Mouse (Mus musculus): Measurements from ENCODE around the gene Qtrt2. TPM values are rescaled to one million over a fixed set of nuclear protein-coding genes. Genes with fewer than 3 reads are reported as not detected.

Gene Qtrt2
- total RNA-seq (2017) = 46.3 and 90.1 TPM in 2 replicates

DNA sequence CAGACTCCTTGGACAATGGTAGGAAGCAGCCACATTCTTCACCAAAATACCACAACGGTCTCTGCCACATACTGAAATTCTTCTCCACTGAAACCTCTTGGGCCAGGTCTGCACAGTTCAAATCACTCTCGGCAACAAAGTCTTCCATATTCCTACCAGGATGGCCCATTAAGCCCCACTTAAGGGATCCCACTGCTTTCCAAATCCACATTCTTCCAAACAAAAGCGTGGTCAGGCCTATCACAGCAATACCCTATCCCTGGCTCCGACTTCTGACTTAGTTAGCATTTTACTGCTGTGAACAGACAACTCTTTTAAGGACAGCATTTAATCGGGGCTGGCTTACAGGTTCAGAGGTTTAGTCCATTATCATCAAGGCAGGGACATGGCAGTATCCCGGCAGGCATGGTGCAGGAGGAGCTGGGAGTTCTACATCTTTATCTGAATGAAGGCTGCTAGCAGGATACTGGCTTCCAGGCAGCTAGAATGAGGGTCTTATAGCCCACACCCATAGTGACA, at the start of gene Qtrt2:
Gene Qtrt2, minus strand, starts transcription at position 469 of the 519 bp plus-strand sequence.
- no peak for ATAC-seq (replicated peaks in 1 of 2; ENCODE audit: insufficient read depth in 1 of 2, low FRiP score in 2 of 2, low TSS enrichment in 1 of 2, low read depth in 1 of 2, poor library complexity in 2 of 2, severe bottlenecking in 2 of 2)

DNA sequence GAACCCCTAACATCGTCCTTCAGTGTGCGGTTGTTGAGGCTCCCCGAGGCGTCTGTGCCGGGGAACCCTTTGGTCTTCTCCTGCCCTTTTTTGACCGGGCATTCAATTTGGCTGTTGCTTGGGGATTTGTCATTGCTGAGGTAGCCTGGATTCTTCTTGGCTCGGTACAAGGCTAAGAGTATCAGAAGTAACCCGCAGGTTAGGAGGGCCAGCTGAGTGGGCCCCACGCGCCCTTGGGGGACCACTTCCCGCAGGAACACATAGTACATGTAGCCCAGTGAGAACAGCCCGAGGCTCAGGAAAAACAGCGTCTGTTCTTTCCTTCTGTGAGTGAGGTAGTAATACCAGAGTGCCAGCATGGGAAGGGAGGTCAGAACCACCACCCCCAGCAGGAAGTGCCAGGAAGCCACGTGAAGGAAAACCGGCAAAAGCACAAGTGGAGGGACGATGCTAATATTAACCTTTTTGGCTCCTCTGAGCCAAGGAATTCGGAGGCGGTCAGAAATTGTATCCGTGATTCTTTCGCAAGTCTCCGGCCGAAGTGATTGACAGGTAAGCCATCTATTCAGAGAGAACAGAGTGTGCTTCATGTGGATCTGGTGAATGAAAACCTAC, 47.1 kb upstream of the Qtrt2 start:
- ATAC-seq (replicated peaks in 1 of 2; ENCODE audit: insufficient read depth in 1 of 2, low FRiP score in 2 of 2, low TSS enrichment in 1 of 2, low read depth in 1 of 2, poor library complexity in 2 of 2, severe bottlenecking in 2 of 2) = no peak

DNA sequence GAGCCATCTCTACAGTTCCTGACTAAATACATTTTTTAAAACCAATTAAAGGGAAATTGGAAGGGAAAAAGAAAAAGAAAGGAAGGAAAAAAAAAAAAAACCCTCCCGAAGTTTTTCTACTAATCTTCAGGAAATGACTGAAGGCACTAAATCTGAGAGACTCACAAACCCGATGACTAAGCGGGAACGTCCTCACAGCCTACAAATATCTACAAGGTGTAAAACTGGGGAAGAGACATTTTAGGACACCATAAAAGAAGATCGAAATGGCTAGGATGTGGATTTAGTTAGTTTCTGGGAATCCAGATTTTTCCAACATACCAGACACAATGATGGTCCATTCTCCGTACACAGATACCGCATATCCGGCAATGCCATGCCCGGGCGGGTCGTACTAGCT, 46.5 kb upstream of the Qtrt2 start:
- no peak for ATAC-seq (replicated peaks in 1 of 2; ENCODE audit: insufficient read depth in 1 of 2, low FRiP score in 2 of 2, low TSS enrichment in 1 of 2, low read depth in 1 of 2, poor library complexity in 2 of 2, severe bottlenecking in 2 of 2)

DNA sequence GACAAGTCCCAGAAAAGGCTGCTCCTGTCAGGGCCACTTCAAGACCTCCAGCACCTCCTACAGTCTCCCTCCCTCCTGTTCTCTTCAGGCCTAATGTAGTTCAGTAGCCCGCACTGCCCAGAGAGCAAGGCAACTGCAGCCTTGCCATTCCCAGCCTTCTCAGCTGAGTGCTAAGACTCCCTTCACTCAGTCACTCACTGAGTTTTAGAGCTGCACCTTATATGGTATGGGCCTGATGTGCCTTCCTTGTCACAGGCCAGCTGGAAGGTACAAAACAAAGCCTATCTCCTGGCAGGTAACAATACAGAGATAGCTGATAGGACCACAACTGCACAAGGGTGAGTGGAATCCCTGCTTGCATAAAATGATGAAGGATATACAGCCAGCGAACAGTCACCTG, 45.8 kb upstream of the Qtrt2 start:
- ATAC-seq (replicated peaks in 1 of 2; ENCODE audit: insufficient read depth in 1 of 2, low FRiP score in 2 of 2, low TSS enrichment in 1 of 2, low read depth in 1 of 2, poor library complexity in 2 of 2, severe bottlenecking in 2 of 2) = no peak

DNA sequence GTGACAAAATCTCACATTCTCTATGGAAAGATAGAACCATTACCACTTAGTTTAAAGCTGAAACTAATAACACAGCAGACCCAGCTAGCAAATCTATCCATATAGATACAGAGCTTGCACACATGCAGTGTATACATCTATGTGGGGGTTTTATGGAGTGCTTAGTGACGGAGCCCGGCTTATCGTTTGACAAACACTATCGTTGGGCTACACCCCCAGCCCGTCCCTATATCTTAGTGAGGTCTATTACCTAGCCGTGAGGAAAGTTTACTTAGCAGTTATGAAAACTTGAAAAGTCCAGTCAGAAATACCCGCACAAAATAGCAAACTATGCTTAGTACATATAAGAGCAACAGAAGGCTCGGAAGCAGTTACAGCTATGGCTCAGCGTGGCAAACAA, 45.1 kb upstream of the Qtrt2 start:
- no peak for ATAC-seq (replicated peaks in 1 of 2; ENCODE audit: insufficient read depth in 1 of 2, low FRiP score in 2 of 2, low TSS enrichment in 1 of 2, low read depth in 1 of 2, poor library complexity in 2 of 2, severe bottlenecking in 2 of 2)

DNA sequence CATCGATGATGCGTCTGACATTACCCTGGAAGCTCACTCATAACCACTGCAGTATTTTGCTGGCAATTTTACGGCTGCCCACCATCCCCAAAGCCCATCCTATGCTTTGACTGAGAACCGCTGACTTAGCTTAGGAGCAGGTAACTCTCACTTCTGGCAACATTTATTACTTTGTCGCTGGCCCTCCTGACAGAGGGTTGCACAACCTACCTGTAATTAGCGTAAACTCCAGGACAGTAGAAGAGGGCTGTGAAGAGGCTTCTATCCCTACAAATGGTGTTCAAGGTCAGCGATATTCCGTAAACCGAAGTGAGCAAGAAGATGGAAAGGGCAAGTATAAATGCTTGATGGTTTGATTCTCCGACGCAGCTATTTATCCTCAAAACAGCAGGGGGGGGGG, 44.6 kb upstream of the Qtrt2 start:
- ATAC-seq (replicated peaks in 1 of 2; ENCODE audit: insufficient read depth in 1 of 2, low FRiP score in 2 of 2, low TSS enrichment in 1 of 2, low read depth in 1 of 2, poor library complexity in 2 of 2, severe bottlenecking in 2 of 2) = no peak

DNA sequence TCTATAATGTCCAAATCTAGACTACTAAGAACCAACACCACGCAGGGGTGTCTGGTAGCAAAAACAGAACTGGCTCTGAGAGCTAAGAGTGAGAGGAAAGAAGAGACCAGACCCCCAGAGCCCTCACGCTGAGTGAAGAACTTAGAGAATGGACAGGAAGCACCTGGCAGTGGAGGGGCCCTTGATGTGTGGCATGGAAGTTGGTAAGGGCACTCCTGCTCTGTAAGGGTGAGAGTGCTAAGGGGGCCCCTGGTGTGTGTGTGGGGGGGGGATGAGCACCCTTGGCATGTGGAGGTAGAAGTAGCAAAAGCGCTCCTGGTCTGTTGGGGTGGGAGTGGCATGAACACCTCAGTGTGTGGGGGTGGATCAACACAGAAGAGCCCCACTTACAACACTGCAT, 43.8 kb upstream of the Qtrt2 start:
- ATAC-seq (replicated peaks in 1 of 2; ENCODE audit: insufficient read depth in 1 of 2, low FRiP score in 2 of 2, low TSS enrichment in 1 of 2, low read depth in 1 of 2, poor library complexity in 2 of 2, severe bottlenecking in 2 of 2) = peak; percentile 83

DNA sequence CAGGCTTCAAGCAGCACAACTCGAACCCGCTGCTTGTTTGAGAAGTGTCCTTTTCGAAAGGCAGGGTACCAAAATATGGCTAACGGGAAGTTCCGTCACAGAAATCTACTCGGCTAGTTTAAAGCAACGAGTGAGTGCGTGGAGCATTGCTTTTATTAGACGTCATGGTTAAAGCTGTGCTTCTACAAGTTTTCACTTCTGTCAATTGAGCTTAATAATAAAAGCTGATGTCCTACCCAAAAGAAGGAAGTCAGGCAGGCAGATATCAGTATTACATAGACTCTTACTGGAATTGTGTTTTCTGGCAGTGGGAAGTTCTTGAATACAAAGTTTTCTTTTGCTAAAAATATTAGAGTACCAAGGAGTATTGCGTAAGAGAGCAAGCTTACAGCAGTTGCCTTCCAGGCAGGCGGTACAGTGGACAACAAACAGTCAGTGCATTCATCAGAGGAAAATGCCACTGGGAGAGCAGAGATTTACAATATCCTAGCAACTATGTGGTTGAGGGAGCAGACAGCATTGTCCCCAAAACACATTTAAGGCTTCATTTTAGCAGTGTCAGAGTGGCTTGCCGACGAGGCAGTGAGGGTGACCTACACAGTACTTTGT, 39.3 kb upstream of the Qtrt2 start:
- no peak for ATAC-seq (replicated peaks in 1 of 2; ENCODE audit: insufficient read depth in 1 of 2, low FRiP score in 2 of 2, low TSS enrichment in 1 of 2, low read depth in 1 of 2, poor library complexity in 2 of 2, severe bottlenecking in 2 of 2)

DNA sequence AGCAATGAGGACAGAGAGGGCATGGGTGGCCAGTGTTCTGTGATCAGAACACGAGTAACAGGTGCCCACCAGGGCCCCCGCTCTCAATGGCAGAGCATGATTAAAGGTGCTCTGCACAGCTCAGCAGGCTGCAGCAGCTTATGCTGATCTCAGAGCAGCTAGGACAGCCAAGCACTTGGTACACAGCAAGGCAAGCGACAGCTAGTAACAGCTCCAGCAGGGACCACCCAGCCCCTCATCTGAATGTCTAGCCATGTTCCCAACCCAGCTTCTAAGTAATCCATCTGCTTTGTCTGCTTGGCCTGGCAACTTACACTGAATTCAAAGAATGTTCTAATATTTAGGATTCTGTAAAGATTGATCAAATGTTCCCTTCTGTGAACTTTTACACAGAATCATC, 37.2 kb upstream of the Qtrt2 start:
- ATAC-seq (replicated peaks in 1 of 2; ENCODE audit: insufficient read depth in 1 of 2, low FRiP score in 2 of 2, low TSS enrichment in 1 of 2, low read depth in 1 of 2, poor library complexity in 2 of 2, severe bottlenecking in 2 of 2) = no peak

DNA sequence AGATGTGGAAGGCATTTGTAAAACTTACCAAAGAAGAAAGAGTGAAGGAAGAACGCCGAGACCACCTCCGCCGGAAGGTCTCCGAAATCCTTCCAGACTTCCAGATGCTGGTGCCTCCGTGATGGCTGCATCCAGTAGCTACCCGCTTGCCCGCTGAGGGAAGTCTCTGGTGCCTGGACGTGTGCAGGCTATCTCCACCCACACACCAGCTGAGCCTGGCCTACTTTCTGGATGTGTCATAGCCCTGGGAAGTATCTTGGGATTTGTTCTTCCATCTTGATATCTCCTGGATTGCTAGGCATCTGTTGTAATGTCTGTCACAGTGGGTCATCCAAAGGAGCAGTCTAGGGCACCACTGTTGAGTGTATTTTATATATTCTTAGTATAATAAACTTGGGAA, 36.7 kb upstream of the Qtrt2 start:
- no peak for ATAC-seq (replicated peaks in 1 of 2; ENCODE audit: insufficient read depth in 1 of 2, low FRiP score in 2 of 2, low TSS enrichment in 1 of 2, low read depth in 1 of 2, poor library complexity in 2 of 2, severe bottlenecking in 2 of 2)

DNA sequence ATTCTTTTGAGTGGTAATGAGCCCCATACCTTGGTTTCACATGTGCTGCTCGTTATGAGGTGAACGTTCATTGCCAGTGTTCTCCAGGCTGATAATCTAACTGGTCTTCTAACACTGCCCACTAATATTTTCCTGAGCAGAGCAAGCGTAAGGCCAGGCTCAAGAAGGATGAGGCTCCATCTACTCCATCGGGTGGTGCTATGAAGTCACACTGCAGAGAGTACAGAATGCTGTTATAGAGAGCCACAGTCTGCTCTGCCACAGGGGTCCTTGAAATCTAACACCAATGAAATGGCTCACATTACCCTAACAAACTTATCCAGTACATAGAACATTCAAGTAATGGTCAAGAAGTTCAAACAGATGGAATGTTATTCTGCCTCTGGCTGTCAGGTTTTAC, 31.4 kb upstream of the Qtrt2 start:
- no peak for ATAC-seq (replicated peaks in 1 of 2; ENCODE audit: insufficient read depth in 1 of 2, low FRiP score in 2 of 2, low TSS enrichment in 1 of 2, low read depth in 1 of 2, poor library complexity in 2 of 2, severe bottlenecking in 2 of 2)

DNA sequence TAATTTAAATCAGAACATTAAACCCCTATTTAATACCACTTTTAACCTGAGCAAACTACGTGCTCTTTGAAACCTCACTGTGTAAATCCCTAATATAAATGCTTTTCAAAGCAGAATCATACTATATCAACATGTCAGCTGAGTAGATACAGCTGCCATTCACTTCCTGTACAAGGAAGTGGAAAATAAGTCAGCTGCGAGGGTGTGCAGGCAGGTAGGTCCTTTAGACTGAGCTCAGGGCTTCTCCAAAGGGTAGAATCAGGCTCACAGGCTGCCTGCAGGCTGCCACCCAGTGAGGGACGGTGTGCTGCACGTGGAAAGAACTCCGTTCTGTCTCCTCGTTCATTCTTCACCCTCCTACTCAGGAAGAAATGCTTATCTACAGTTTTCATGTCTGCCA, 28.3 kb upstream of the Qtrt2 start:
- ATAC-seq (replicated peaks in 1 of 2; ENCODE audit: insufficient read depth in 1 of 2, low FRiP score in 2 of 2, low TSS enrichment in 1 of 2, low read depth in 1 of 2, poor library complexity in 2 of 2, severe bottlenecking in 2 of 2) = no peak

DNA sequence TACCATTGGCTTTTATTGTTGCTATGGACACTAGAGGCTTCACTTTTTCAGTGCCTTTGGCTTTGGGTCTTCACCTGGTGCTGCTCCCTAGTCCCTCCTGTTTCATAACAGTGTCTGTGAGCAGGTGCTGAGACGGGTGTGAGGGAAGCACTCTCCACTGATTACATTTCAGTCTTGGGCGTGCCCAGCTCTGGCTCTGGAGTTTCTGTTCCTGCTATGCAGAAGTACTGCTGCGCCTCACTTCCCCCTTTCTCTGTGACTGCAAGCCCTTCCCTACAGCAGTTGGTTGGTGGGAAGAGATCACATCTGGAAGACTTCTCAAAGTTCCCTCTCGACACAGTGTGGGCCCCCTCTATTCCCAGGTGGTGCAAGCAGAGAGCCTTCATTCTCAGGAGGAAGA, 25.0 kb upstream of the Qtrt2 start:
- peak; percentile 75 to 88; a peak in 3 of 4 replicates for ATAC-seq (replicated peaks in 1 of 2; ENCODE audit: insufficient read depth in 1 of 2, low FRiP score in 2 of 2, low TSS enrichment in 1 of 2, low read depth in 1 of 2, poor library complexity in 2 of 2, severe bottlenecking in 2 of 2)

DNA sequence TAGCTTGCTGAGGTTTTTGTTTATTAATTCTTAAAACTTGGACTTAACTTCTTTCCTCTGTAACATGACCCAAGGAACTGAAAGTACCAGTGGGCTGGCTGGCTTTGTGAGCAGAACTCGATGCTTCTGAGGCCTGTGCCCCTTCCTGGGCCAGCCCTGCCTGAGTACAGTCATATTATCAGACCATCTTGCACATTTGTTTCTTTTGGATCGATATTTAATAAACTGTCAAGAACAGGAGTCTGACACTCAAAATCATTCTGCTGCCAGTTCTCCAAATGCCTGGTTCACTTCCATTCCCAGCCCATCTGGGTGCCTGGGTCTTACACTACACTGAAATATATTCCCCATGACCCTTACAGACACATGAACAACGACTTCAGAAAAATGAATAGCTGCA, 19.3 kb upstream of the Qtrt2 start:
- no peak for ATAC-seq (replicated peaks in 1 of 2; ENCODE audit: insufficient read depth in 1 of 2, low FRiP score in 2 of 2, low TSS enrichment in 1 of 2, low read depth in 1 of 2, poor library complexity in 2 of 2, severe bottlenecking in 2 of 2)

DNA sequence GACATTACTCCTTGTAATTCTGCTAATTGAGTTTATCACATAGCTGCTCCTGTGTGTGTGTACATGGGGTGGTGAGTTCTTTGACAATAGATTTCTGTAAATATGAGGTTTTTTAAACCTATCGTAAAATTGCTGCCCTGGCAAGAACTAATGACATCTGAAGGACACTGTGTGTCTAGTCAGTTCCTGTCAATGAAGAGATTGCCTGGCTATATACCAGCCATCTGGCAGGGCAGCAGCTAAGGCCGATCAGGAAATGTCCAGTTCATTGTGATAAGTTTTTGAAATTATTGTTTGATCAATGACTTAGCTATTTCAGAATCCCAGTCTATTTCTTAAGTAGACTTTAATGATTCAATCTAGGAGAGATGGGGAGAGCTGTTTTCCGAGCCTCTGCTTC, 18.7 kb upstream of the Qtrt2 start:
- no peak for ATAC-seq (replicated peaks in 1 of 2; ENCODE audit: insufficient read depth in 1 of 2, low FRiP score in 2 of 2, low TSS enrichment in 1 of 2, low read depth in 1 of 2, poor library complexity in 2 of 2, severe bottlenecking in 2 of 2)

DNA sequence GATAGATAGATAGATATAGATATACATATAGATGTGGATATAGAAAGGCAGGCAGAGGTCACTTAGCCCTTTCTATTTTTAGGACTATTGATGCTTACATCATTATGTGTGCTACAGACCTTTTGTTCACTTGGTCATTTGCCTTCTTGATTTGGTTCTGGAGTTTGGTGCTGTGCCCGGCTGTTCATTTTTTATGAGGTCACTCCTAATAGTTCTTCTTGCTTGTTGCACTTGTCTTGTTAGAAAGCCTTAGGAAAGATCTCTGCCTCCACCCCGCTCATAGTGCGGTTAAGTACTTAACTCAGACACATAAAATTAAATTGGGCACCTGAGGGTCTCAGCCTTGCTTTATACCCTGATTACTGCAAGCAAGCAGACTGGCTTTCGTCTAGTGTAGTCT, 14.2 kb upstream of the Qtrt2 start:
- no peak for ATAC-seq (replicated peaks in 1 of 2; ENCODE audit: insufficient read depth in 1 of 2, low FRiP score in 2 of 2, low TSS enrichment in 1 of 2, low read depth in 1 of 2, poor library complexity in 2 of 2, severe bottlenecking in 2 of 2)

DNA sequence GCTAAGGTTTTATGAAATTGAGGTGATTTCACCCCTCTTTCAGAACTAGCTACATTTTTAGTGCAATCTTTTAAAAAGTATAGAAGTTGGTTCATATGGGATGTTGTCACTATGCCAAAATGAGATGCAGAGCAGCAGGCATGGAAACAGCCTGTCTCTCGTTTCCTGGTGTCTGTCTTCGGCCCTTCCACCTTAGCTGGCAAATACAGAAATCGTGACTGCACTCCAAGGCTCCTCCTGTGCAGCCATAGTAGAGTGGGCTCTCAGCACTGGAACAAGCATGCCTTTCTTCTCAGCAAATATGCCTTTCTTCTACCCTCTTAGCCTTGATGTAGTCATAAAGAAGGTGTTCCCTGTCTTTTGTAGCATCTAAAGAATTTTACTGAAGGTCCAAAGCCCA, 9.3 kb upstream of the Qtrt2 start:
- no peak for ATAC-seq (replicated peaks in 1 of 2; ENCODE audit: insufficient read depth in 1 of 2, low FRiP score in 2 of 2, low TSS enrichment in 1 of 2, low read depth in 1 of 2, poor library complexity in 2 of 2, severe bottlenecking in 2 of 2)

DNA sequence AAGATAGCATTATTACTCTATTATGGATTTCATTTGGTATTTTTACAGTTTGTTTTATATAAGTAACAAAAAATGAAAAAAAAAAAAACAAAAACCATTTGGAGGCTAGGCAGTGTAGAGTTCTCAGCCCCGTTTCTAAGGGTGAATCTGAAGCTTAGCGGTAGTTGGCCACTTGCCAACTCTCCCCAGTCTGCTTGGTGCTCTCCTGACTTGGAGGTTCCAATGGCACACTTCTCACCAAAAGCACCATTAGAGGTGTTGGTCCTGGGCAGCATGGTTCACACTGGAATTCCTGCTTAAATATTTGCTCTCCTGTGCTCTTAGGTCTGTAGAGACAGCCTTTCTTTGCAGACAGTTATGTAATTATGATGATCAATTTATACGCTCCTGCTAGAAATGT, 8.8 kb upstream of the Qtrt2 start:
- ATAC-seq (replicated peaks in 1 of 2; ENCODE audit: insufficient read depth in 1 of 2, low FRiP score in 2 of 2, low TSS enrichment in 1 of 2, low read depth in 1 of 2, poor library complexity in 2 of 2, severe bottlenecking in 2 of 2) = no peak

DNA sequence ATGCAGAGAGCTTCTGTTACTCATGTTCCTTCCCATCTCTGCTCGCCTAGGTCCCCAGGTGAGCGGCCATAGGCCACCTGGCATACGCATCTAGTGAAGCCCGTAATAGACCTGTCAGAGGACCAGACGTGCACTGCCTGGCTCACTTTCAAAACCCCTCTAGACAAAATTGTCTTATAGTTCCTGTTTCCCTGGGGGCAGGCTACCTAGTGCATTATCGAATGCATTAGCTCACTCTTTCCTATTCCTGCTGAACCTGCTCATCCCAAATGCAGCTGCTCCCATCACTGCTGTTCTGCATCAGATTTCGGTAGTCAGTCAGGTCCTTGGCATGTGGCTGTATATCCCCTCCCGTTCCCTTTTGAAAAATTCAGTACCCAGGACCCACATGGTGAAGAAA, 8.2 kb upstream of the Qtrt2 start:
- ATAC-seq (replicated peaks in 1 of 2; ENCODE audit: insufficient read depth in 1 of 2, low FRiP score in 2 of 2, low TSS enrichment in 1 of 2, low read depth in 1 of 2, poor library complexity in 2 of 2, severe bottlenecking in 2 of 2) = no peak

Measured in hematopoietic stem cell, adult 5-6 weeks (primary cell).